Mouse (Mus musculus) left cerebral cortex, adult 18-20 months (tissue): Measurements from ENCODE around the gene 9930022D16Rik. TPM values are rescaled to one million over a fixed set of nuclear protein-coding genes. Genes with fewer than 3 reads are reported as not detected.

Experiments used
- DNase-seq, 2 experiments: peaks; one replicate each; pipeline ENCODE4 v3.0.0; 2021 to 2022; ENCODE audit warnings: low spot score in 2 of 2, mixed read lengths in 1 of 2
- total RNA-seq, 2 experiments: library from RNA; stranded (reverse); gene quantifications; 2 replicates each; pipeline ENCODE4 v1.2.3; 2021

The 9930022D16Rik gene
- total RNA-seq, 2 experiments from 2014 or later = not detected

DNA sequence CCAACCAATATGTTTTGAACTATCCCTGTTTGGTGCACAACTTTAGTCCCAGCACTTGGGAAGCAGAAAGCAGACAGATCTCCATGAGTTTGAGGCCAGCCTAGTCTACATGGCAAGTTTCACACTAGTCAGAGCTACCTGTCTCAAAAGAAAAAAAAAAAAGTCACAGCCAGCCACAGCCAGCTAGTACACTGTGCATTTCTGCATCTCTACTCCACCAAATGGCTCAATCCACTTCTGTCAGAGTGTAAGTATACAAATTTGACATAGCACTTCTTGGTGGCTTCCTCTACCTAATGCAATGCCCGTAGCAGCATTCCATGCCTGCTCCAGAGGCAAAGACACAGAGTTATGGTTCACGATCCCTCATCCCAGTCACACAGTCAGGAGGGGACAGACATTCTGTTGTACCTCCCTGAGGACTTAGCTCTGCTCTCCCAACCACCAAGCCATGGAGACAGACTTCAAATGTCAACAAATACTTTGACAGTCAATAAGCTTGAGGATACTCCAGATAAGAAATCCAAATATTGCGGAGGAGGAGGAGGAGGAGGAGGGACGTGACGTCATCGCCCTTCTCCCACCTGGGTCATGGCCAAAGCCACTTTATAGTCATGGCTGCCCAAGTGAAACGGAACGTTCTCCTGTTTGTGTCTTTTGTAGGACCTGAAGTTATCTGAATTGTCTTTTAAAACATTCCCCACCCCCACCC lies 3.1 kb downstream of the 9930022D16Rik start:
- no peak for DNase-seq

DNA sequence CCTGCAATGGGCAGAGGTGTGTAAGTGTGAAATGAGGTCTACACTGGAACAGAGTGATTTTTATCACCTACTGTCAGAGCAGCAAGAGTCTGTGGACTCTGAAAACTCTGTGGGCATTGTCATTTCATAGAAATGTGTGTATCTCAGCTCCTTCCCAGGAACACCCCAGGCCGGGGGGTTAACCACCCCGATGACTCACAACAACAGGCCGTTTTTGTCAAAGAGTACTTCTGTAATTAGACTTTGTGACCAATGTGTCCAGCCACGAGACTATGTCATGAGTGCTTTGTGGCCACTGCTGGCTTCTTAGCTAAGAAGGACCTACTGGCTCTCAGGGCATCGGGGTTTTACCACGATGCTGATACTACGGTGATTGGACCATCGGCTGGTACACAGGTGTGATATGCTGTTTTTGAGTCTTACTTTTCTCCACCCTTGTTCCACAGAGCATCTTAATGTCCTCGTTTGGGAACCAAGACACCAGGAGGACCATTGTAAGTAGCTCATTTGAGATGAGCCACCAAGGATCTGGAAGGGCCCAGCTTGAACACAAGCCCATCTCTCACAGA lies 3.8 kb downstream of the 9930022D16Rik start:
- DNase-seq = no peak

GRCm38 (mm10) chr11:109419461-109419860 lies 5.7 kb downstream of the 9930022D16Rik start:
- DNase-seq = no peak

- no peak for DNase-seq
Observed at GRCm38 (mm10) chr11:109419961-109420566, 6.3 kb downstream of the 9930022D16Rik start.

DNA sequence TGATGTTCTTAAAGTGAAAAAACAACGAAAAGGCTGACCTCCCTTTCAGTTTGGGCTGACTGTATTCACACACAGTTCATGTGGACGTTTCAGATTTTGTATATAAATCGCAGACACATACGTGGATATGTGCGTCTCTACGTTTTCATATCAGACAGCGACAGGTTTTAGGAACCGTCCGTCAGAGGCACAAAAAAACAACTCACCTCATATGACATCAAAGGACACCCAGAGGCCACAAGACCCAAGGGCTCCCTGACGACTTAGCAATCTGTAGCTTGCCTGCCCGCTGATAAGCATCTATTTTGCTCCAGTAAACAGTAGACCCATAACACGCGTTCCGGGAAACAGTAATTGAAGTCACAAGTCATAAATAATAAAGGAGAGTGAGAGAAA lies 6.8 kb downstream of the 9930022D16Rik start:
- no peak for DNase-seq

GRCm38 (mm10) chr11:109421205-109421604 lies 7.5 kb downstream of the 9930022D16Rik start:
- no peak for DNase-seq

GRCm38 (mm10) chr11:109422263-109422662 lies 8.5 kb downstream of the 9930022D16Rik start:
- DNase-seq = no peak

GRCm38 (mm10) chr11:109423294-109423693 lies 9.6 kb downstream of the 9930022D16Rik start:
- DNase-seq = no peak

- DNase-seq = peak; percentile 97 to 98
Observed at GRCm38 (mm10) chr11:109425392-109426271, 11.9 kb downstream of the 9930022D16Rik start, which contains the start of gene Amz2. Gene Amz2 (plus strand): TSS chr11:109425946.

DNA sequence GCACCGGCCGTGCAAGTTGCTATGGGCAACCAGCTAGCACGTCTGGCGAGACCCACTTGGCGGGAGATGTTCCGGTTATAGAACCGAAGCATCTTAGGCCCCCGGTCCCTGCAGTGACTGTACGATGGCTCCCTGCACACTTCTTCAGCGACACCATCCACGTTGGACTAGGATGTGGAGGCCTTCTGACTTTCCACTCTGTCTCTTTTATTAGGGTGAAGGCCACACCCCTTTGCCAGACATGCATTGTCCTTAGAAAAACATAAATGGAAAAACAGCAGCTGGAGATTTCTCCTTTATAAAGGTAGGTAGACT lies 12.5 kb downstream of the 9930022D16Rik start:
- no peak for DNase-seq

GRCm38 (mm10) chr11:109427353-109427752 lies 13.6 kb downstream of the 9930022D16Rik start:
- DNase-seq = no peak

GRCm38 (mm10) chr11:109434233-109434798 lies 20.6 kb downstream of the 9930022D16Rik start:
- DNase-seq = no peak

GRCm38 (mm10) chr11:109436889-109437288 lies 23.2 kb downstream of the 9930022D16Rik start:
- no peak for DNase-seq

- no peak for DNase-seq
Observed at GRCm38 (mm10) chr11:109439209-109439608, 25.5 kb downstream of the 9930022D16Rik start.

DNA sequence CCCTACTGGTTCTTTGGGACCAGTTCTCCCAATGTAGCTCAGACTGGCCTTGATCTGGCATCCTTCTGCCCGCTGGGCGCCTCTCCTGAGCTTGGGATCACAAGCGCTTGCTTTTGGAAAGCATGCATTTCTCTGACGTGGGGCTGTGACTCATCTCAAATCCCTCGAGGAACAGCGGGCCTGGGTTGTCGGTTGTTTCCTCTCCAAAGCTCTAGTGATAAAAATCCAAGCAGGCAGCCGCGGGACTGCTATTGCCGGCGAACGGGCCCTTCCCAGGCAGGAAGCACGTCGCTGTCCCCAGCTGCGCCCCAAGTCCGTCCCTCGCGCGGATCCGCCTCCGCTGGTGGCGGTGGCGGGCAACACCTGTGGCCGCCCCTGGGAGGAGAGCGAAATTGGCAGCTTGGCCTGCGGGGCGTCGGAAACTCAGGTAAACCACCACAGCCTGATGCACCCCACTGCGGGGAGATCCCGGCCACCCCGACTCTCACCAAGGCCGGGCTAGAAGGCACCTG lies 26.2 kb downstream of the 9930022D16Rik start:
- peak; percentile 53 to 58 for DNase-seq

DNA sequence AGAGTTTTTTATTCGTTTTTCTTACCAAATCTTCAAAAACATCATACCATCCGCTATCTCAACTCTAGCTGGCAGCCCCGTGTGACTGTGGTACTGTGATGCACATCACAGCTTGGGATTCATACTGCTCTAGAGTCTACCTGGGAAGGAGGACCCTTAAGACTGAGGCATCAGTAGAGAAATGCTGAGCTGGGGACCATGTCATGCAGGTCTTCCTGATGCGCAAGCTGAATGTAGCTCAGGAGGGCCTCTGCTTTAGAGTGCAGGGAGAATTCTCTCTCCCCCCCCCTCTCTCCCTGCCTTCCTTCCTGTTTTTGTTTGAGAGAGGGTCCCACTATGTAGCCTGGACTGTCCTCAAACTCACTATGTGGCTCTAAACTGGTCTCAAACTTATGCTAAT lies 26.9 kb downstream of the 9930022D16Rik start:
- no peak for DNase-seq

- DNase-seq = no peak
Observed at GRCm38 (mm10) chr11:109441119-109441518, 27.4 kb downstream of the 9930022D16Rik start.

DNA sequence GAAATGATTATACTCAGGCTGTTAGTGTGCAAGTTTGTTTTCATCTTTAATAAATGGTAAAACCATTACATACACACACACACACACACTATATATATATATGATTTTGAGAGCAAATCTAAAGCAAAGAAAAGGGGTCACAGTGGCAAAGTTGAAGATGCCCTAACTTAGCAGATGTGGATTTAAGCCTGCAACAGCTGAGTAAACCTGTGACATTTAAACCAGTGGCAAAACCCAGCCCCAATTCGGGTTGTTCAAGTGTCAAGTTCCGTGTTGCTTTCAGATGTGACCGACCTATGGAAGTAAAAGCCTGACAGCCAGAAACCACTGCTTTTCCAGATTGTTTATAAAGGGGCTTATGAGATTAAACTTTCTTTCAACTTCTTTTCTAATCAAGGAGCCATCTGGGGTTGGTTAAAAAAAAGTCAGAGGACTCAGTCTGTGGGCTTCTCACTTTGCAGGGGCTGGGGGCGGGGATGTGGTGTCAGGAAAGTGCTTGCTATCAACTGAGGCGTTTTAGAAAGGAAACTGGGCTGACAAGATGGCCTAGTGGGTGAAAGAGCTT lies 28.5 kb downstream of the 9930022D16Rik start:
- DNase-seq = no peak

- no peak for DNase-seq
Observed at GRCm38 (mm10) chr11:109443468-109444263, 29.9 kb downstream of the 9930022D16Rik start.

DNA sequence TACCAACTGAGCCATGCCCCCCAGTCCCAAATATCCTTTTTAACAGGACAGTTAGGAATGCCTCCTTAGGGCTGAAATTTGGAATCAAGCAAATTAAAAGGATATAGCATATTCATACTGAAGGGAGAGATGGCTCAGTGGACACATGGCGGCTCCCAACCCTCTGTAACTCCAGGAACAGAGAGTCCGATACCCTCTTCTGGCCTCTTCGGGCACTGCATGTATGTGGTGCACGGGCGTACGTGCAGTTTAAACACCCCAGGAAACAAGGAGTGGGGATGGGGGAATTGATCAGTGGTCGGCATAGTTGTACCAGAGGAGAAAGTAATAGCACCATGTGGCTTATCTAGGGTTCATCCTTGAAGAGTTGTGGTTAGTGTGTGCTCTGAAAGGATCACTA lies 30.9 kb downstream of the 9930022D16Rik start:
- DNase-seq = peak in 1 of 2 experiments; percentile 20
